Comparison of ENCODE assay signal across 15 mouse cellular contexts in the genomic region with DNA sequence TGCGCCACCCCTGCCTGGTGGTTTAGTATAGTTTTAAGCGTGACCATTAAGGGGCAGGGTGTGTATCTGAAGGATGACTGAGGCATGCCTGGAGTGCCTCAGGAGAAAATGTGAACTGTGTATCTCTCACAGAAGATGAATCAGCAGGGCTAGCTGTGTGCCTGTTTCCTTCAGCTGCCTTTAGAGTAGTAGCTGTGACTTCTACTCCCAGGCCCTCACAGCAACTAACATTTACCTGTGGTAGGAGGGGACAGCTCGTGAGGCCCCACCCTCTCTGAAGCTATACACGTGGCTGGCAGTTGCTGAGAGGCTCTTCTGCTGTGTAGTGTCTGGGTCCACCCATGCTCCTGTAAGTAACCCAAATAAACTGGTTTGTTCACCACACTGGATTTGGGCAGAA. TPM values are rescaled to one million over a fixed set of nuclear protein-coding genes. Genes with fewer than 3 reads are reported as not detected.
DNase-seq lines count a peak whose midpoint lies in the region; ATAC-seq and TF ChIP-seq lines count a peak whose summit lies in the region.
"Had no signal": no experiment of that assay in that cellular context is flagged by ENCODE, and none has a peak within 500 bp of the region (broad histone marks: within the 10 kb centered on the region; RNA-seq: fewer than 3 reads in every experiment).

No protein-coding gene starts in this region.

- peak overlapping the region; percentile 56 for H3K4me3 ChIP-seq in megakaryocyte, embryonic 14.5 days (replicated peaks)
- no peak overlapping the region for H3K4me3 ChIP-seq in liver, embryonic 15.5 days (replicated peaks)
- H3K4me3 ChIP-seq in stomach, postnatal 0 days (ENCODE audit: low read depth, low read length): no peak overlapping the region
- H3K4me3 ChIP-seq: embryonic facial prominence, embryonic 12.5 days; hindbrain, embryonic 10.5 days; limb, embryonic 13.5 days; midbrain, embryonic 12.5 days had no signal

- no peak for TF ChIP-seq CTCF in stomach, postnatal 0 days (IDR thresholded peaks at IDR 0.05; ENCODE audit: low read depth)

- H3K27ac ChIP-seq in liver, embryonic 15.5 days (replicated peaks): peak overlapping the region; percentile 68
- H3K27ac ChIP-seq in stomach, postnatal 0 days (replicated peaks): 0 out of 2 replicates have a peak overlapping the region, but pooled peaks have one; percentile 9
- H3K27ac ChIP-seq: embryonic facial prominence, embryonic 12.5 days; kidney, postnatal 0 days; limb, embryonic 13.5 days; midbrain, embryonic 12.5 days had no signal

- peaks cover 61% of the 10 kb centered on the region for H3K4me1 ChIP-seq in megakaryocyte, embryonic 14.5 days
- H3K4me1 ChIP-seq in liver, embryonic 15.5 days (replicated peaks): peaks cover 79% of the 10 kb centered on the region
- peaks cover 3% of the 10 kb centered on the region; the same call in 1 of the 2 replicates for H3K4me1 ChIP-seq in stomach, postnatal 0 days (replicated peaks; ENCODE audit: control insufficient read depth, insufficient read depth)

- WGBS in liver, embryonic 15.5 days (ENCODE audit: insufficient replicate concordance): 31% methylated on average over 4 of the region's 4 CpGs
- whole genome bisulfite sequencing in stomach, postnatal 0 days: 50% methylated on average over 4 of the region's 4 CpGs

- ATAC-seq in megakaryocyte, adult 5-6 weeks (ENCODE audit: poor library complexity, severe bottlenecking): no peak
- no peak for ATAC-seq in liver, embryonic 15.5 days (ENCODE audit: insufficient read depth)
- 0 out of 2 replicates have a peak, but pooled peaks have one; percentile 6 for ATAC-seq in stomach, postnatal 0 days (ENCODE audit: low FRiP score, low TSS enrichment)
- ATAC-seq: Patski had no signal

- no peak overlapping the region for H3K9ac ChIP-seq in liver, embryonic 15.5 days
- no peak overlapping the region for H3K9ac ChIP-seq in stomach, postnatal 0 days (ENCODE audit: low read length)
- H3K9ac ChIP-seq: embryonic facial prominence, embryonic 12.5 days; limb, embryonic 13.5 days; midbrain, embryonic 12.5 days had no signal

- no peak for TF ChIP-seq EP300 in stomach, postnatal 0 days (optimal IDR thresholded peaks at IDR 0.05)

- H3K36me3 ChIP-seq in megakaryocyte, embryonic 14.5 days (replicated peaks; ENCODE audit: low read length): peaks cover 8% of the 10 kb centered on the region
- peaks cover 6% of the 10 kb centered on the region; the same call in 1 of the 2 replicates for H3K36me3 ChIP-seq in liver, embryonic 15.5 days (replicated peaks)
- H3K36me3 ChIP-seq in stomach, postnatal 0 days (ENCODE audit: control insufficient read depth, insufficient read depth, low read length): no peaks in the 10 kb centered on the region
- H3K36me3 ChIP-seq: embryonic facial prominence, embryonic 12.5 days; limb, embryonic 13.5 days; midbrain, embryonic 12.5 days had no signal

- DNase-seq in ZHBTc4 (ENCODE audit: low read depth, low spot score): peak; percentile 42
- DNase-seq in stomach, postnatal 0 days (ENCODE audit: low spot score): peak; percentile 33
- no peak for DNase-seq in gastrocnemius, adult 18-20 months (ENCODE audit: low spot score)
- DNase-seq in right cerebral cortex, postnatal 10 days (ENCODE audit: low spot score in 2 of 2): no peak
- DNase-seq: right cerebral cortex, postnatal 14 days; thymus, adult 2 months had no signal

- no peaks in the 10 kb centered on the region for H3K27me3 ChIP-seq in megakaryocyte, embryonic 14.5 days (replicated peaks)
- H3K27me3 ChIP-seq in liver, embryonic 15.5 days: no peaks in the 10 kb centered on the region
- no peaks in the 10 kb centered on the region for H3K27me3 ChIP-seq in stomach, postnatal 0 days (ENCODE audit: control insufficient read depth, insufficient read depth, low read length)
- H3K27me3 ChIP-seq: embryonic facial prominence, embryonic 12.5 days; limb, embryonic 13.5 days; Patski had no signal

- no peak overlapping the region for H3K4me2 ChIP-seq in liver, embryonic 15.5 days
- no peak overlapping the region for H3K4me2 ChIP-seq in stomach, postnatal 0 days (replicated peaks; ENCODE audit: low read depth)
- H3K4me2 ChIP-seq: embryonic facial prominence, embryonic 12.5 days; limb, embryonic 13.5 days; midbrain, embryonic 12.5 days had no signal

- H3K9me3 ChIP-seq in megakaryocyte, embryonic 14.5 days: no peaks in the 10 kb centered on the region
- H3K9me3 ChIP-seq in liver, embryonic 15.5 days (replicated peaks): no peaks in the 10 kb centered on the region
- H3K9me3 ChIP-seq in stomach, postnatal 0 days (ENCODE audit: control insufficient read depth, low read length): no peaks in the 10 kb centered on the region
- H3K9me3 ChIP-seq: embryonic facial prominence, embryonic 12.5 days; hindbrain, embryonic 10.5 days; limb, embryonic 13.5 days; midbrain, embryonic 12.5 days had no signal

RNA-seq across cellular contexts. Expression of gene Sod1, which starts 2.6 kb away (rescaled TPM):
- polyA plus RNA-seq in megakaryocyte, embryonic 14.5 days (2012; ENCODE audit: insufficient read depth, low replicate concordance): 453 and 913 TPM in 2 replicates
- total RNA-seq in megakaryocyte, adult 5-6 weeks (2015): 695 and 733 TPM in 2 replicates
- total RNA-seq in megakaryocyte, adult 5-6 weeks (2017): 791 and 806 TPM in 2 replicates
- polyA plus RNA-seq in liver, embryonic 15.5 days (2015; fragmentation: Nextera tagmentation; extraction: Ambion mirVana): 982 and 1,104 TPM in 2 replicates
- polyA plus RNA-seq in stomach, postnatal 0 days (2015; fragmentation: Nextera tagmentation; extraction: Ambion mirVana): 1,113 and 1,141 TPM in 2 replicates
- total RNA-seq in gastrocnemius, adult 18-20 months (2021): 100 to 1,000 TPM; 292 to 307 TPM

Comparison
In these comparisons a context has a peak if more than half of its experiments do, and no peak if none do; other contexts are left out.
1. DNase-seq: peak in ZHBTc4 (single experiment) and stomach, postnatal 0 days (single experiment); none in gastrocnemius, adult 18-20 months (single experiment) and right cerebral cortex, postnatal 10 days (0 of 2).